In the genomic region with DNA sequence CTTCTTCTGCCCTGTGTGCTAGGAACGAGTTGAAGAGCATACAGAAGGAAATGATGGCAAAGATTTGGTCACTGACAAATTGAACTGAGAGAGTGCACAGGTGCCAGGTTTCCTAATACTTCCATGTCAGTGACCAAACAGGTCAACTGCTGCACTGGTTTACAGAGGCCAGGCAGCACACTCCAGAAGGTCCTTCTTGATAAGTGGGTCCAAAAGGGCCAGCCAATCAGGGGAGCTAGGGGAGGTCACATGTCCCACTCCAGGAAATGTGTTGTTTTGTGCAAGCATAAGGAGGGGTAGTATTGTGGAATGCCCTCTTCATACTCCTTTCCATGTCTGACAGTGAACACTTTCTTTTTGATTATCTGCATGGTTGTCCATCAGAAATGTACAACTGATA, we compare ENCODE assay signal across 21 mouse cellular contexts.
DNase-seq lines count a peak whose midpoint lies in the region; ATAC-seq lines count a peak whose summit lies in the region.
"Had no signal": no experiment of that assay in that cellular context is flagged by ENCODE, and none has a peak within 500 bp of the region (broad histone marks: within the 10 kb centered on the region; RNA-seq: fewer than 3 reads in every experiment).

No protein-coding gene starts in this region.

- ATAC-seq in heart, embryonic 11.5 days (replicated peaks; ENCODE audit: insufficient number of reproducible peaks, low FRiP score, low TSS enrichment) = peak; percentile 59; the same call in 1 of the 2 replicates
- ATAC-seq in liver, embryonic 11.5 days (replicated peaks; ENCODE audit: low FRiP score) = peak; percentile 93
- ATAC-seq: hindbrain, embryonic 16.5 days had no signal

- no peak overlapping the region for H3K4me2 ChIP-seq in heart, embryonic 11.5 days
- no peak overlapping the region for H3K4me2 ChIP-seq in liver, embryonic 11.5 days
- H3K4me2 ChIP-seq: embryonic facial prominence, embryonic 15.5 days; forebrain, embryonic 12.5 days; kidney, embryonic 15.5 days; lung, embryonic 14.5 days; midbrain, embryonic 12.5 days; stomach, embryonic 15.5 days had no signal

- DNase-seq in heart, postnatal 14 days = no peak
- DNase-seq in MEL-GATA-1-ER (ENCODE audit: extremely low read depth, low read depth) = peak; percentile 11
- DNase-seq in liver, embryonic 11.5 days (ENCODE audit: low spot score) = no peak
- DNase-seq in lung, postnatal 36 days = peak; percentile 61
- no peak for DNase-seq in thymus, adult 18-20 months
- DNase-seq in kidney, postnatal 25 days = no peak
- no peak for DNase-seq in kidney, adult 8-10 months
- DNase-seq: cerebellum, adult 2 months; heart, adult 18-20 months; layer of hippocampus, adult 9-11 months; lung, embryonic 14.5 days; right cerebral cortex, adult 18-20 months; spleen, adult 18-20 months; thymus, postnatal 36 days had no signal

- intact Hi-C loops in heart, postnatal 14 days (cut with DNase I) = no loop called here

- no peaks in the 10 kb centered on the region for H3K9me3 ChIP-seq in heart, embryonic 11.5 days (replicated peaks; ENCODE audit: control insufficient read depth, low read length)
- H3K9me3 ChIP-seq in liver, embryonic 11.5 days (ENCODE audit: control insufficient read depth, low read length) = no peaks in the 10 kb centered on the region
- H3K9me3 ChIP-seq: embryonic facial prominence, embryonic 15.5 days; forebrain, embryonic 12.5 days; kidney, embryonic 15.5 days; midbrain, embryonic 12.5 days; stomach, embryonic 15.5 days had no signal

- H3K9ac ChIP-seq in heart, embryonic 11.5 days (ENCODE audit: low read depth, low read length) = no peak overlapping the region
- no peak overlapping the region for H3K9ac ChIP-seq in liver, embryonic 11.5 days (ENCODE audit: low read depth, low read length)
- H3K9ac ChIP-seq: embryonic facial prominence, embryonic 15.5 days; forebrain, embryonic 12.5 days; kidney, embryonic 15.5 days; lung, embryonic 14.5 days; midbrain, embryonic 12.5 days; stomach, embryonic 15.5 days had no signal

- H3K4me3 ChIP-seq in heart, embryonic 11.5 days (ENCODE audit: low read depth, low read length) = no peak overlapping the region
- no peak overlapping the region for H3K4me3 ChIP-seq in liver, embryonic 11.5 days (ENCODE audit: low read depth, low read length)
- H3K4me3 ChIP-seq: embryonic facial prominence, embryonic 15.5 days; forebrain, embryonic 12.5 days; kidney, embryonic 15.5 days; midbrain, embryonic 12.5 days; stomach, embryonic 15.5 days had no signal

- no peaks in the 10 kb centered on the region for H3K4me1 ChIP-seq in heart, embryonic 11.5 days (ENCODE audit: control insufficient read depth, insufficient read depth, low read length)
- H3K4me1 ChIP-seq in liver, embryonic 11.5 days (replicated peaks; ENCODE audit: control insufficient read depth, insufficient read depth, low read length) = no peaks in the 10 kb centered on the region
- H3K4me1 ChIP-seq: kidney, embryonic 15.5 days; midbrain, embryonic 12.5 days; stomach, embryonic 15.5 days had no signal

- WGBS in heart, embryonic 11.5 days (ENCODE audit: insufficient replicate concordance) = 69% methylated on average over 1 of the region's 1 CpGs
- WGBS in liver, embryonic 11.5 days = 53% methylated on average over 1 of the region's 1 CpGs

- H3K27ac ChIP-seq in heart, embryonic 11.5 days (ENCODE audit: low read depth, low read length) = no peak overlapping the region
- no peak overlapping the region for H3K27ac ChIP-seq in liver, embryonic 11.5 days (ENCODE audit: low read depth, low read length)
- H3K27ac ChIP-seq: embryonic facial prominence, embryonic 15.5 days; forebrain, embryonic 12.5 days; kidney, embryonic 15.5 days; midbrain, embryonic 12.5 days; stomach, embryonic 15.5 days had no signal

- no peaks in the 10 kb centered on the region for H3K27me3 ChIP-seq in heart, embryonic 11.5 days (ENCODE audit: control insufficient read depth, insufficient read depth, low read length)
- H3K27me3 ChIP-seq in liver, embryonic 11.5 days (replicated peaks; ENCODE audit: control insufficient read depth, insufficient read depth, low read length) = no peaks in the 10 kb centered on the region
- H3K27me3 ChIP-seq: embryonic facial prominence, embryonic 15.5 days; forebrain, embryonic 12.5 days; kidney, embryonic 15.5 days; midbrain, embryonic 12.5 days; stomach, embryonic 15.5 days had no signal

- H3K36me3 ChIP-seq in heart, embryonic 11.5 days (ENCODE audit: control insufficient read depth, insufficient read depth, low read length) = no peaks in the 10 kb centered on the region
- no peaks in the 10 kb centered on the region for H3K36me3 ChIP-seq in liver, embryonic 11.5 days (ENCODE audit: control insufficient read depth, insufficient read depth, low read length)
- H3K36me3 ChIP-seq: embryonic facial prominence, embryonic 15.5 days; forebrain, embryonic 12.5 days; kidney, embryonic 15.5 days; midbrain, embryonic 12.5 days; stomach, embryonic 15.5 days had no signal

Comparison
In these comparisons a context has a peak if more than half of its experiments do, and no peak if none do; other contexts are left out.
1. DNase-seq: peak in MEL-GATA-1-ER (single experiment) and lung, postnatal 36 days (single experiment); none in heart, postnatal 14 days (0 of 2), liver, embryonic 11.5 days (single experiment), thymus, adult 18-20 months (0 of 2), kidney, postnatal 25 days (0 of 2) and kidney, adult 8-10 months (0 of 2).